ENCODE assay signal across 29 mouse cellular contexts in genomic region chr14:118193663-118194062, GRCm38 (mm10). TPM values are rescaled to one million over a fixed set of nuclear protein-coding genes. Genes with fewer than 3 reads are reported as not detected.
A peak's percentile ranks its signal among the peaks of the same experiment; 100 is the strongest.
DNase-seq lines count a peak whose midpoint lies in the region; ATAC-seq and TF ChIP-seq lines count a peak whose summit lies in the region.
"Had no signal": no experiment of that assay in that cellular context is flagged by ENCODE, and none has a peak within 500 bp of the region (broad histone marks: within the 10 kb centered on the region; RNA-seq: fewer than 3 reads in every experiment).

No protein-coding gene starts in this region.

- ATAC-seq in liver, embryonic 12.5 days = no peak
- ATAC-seq in forebrain, embryonic 15.5 days (replicated peaks) = no peak
- ATAC-seq in midbrain, embryonic 13.5 days = peak; percentile 55; the same call in 1 of the 2 replicates
- no peak for ATAC-seq in hindbrain, postnatal 0 days
- ATAC-seq: CD4-positive, CD25-positive, alpha-beta regulatory T cell, adult 4 months; hindbrain, embryonic 16.5 days; intestine, embryonic 16.5 days had no signal

- TF ChIP-seq CTCF in hindbrain, postnatal 0 days (IDR thresholded peaks at IDR 0.05; ENCODE audit: low read depth) = no peak

- no peaks in the 10 kb centered on the region for H3K36me3 ChIP-seq in liver, embryonic 12.5 days
- H3K36me3 ChIP-seq in forebrain, embryonic 10.5 days (replicated peaks) = no peaks in the 10 kb centered on the region
- H3K36me3 ChIP-seq in forebrain, embryonic 15.5 days = no peaks in the 10 kb centered on the region
- no peaks in the 10 kb centered on the region for H3K36me3 ChIP-seq in midbrain, embryonic 13.5 days
- no peaks in the 10 kb centered on the region for H3K36me3 ChIP-seq in hindbrain, postnatal 0 days (ENCODE audit: insufficient read depth, low read length)
- H3K36me3 ChIP-seq: embryonic facial prominence, embryonic 12.5 days; heart, embryonic 10.5 days; limb, embryonic 13.5 days had no signal

- H3K27me3 ChIP-seq in liver, embryonic 12.5 days (replicated peaks) = peaks cover 9% of the 10 kb centered on the region; the same call in 1 of the 2 replicates
- peaks cover 83% of the 10 kb centered on the region for H3K27me3 ChIP-seq in forebrain, embryonic 10.5 days (ENCODE audit: poor library complexity, severe bottlenecking)
- peaks cover 22% of the 10 kb centered on the region for H3K27me3 ChIP-seq in forebrain, embryonic 15.5 days
- H3K27me3 ChIP-seq in midbrain, embryonic 13.5 days = peaks cover 42% of the 10 kb centered on the region
- no peaks in the 10 kb centered on the region for H3K27me3 ChIP-seq in hindbrain, postnatal 0 days (ENCODE audit: insufficient read depth, low read length)

- WGBS in liver, embryonic 12.5 days (ENCODE audit: insufficient replicate concordance) = 51% methylated on average over 10 of the region's 10 CpGs
- WGBS in forebrain, embryonic 10.5 days = 18% methylated on average over 10 of the region's 10 CpGs
- WGBS in forebrain, embryonic 15.5 days = 16% methylated on average over 10 of the region's 10 CpGs
- 14% methylated on average over 10 of the region's 10 CpGs for WGBS in midbrain, embryonic 13.5 days
- 50% methylated on average over 10 of the region's 10 CpGs for WGBS in hindbrain, postnatal 0 days

- H3K4me2 ChIP-seq in liver, embryonic 12.5 days = 0 out of 2 replicates have a peak overlapping the region, but pooled peaks have one; percentile 13
- H3K4me2 ChIP-seq in forebrain, embryonic 15.5 days (replicated peaks) = peak overlapping the region; percentile 24; the same call in 1 of the 2 replicates
- peak overlapping the region; percentile 37 for H3K4me2 ChIP-seq in midbrain, embryonic 13.5 days (replicated peaks)
- no peak overlapping the region for H3K4me2 ChIP-seq in hindbrain, postnatal 0 days (ENCODE audit: low read depth, low read length)
- H3K4me2 ChIP-seq: embryonic facial prominence, embryonic 12.5 days; limb, embryonic 13.5 days had no signal

- H3K4me1 ChIP-seq in liver, embryonic 12.5 days = peaks cover 16% of the 10 kb centered on the region
- H3K4me1 ChIP-seq in forebrain, embryonic 10.5 days = peaks cover 27% of the 10 kb centered on the region
- H3K4me1 ChIP-seq in forebrain, embryonic 15.5 days = peaks cover 18% of the 10 kb centered on the region
- H3K4me1 ChIP-seq in midbrain, embryonic 13.5 days (replicated peaks) = peaks cover 28% of the 10 kb centered on the region
- H3K4me1 ChIP-seq in hindbrain, postnatal 0 days (ENCODE audit: insufficient read depth, low read length) = no peaks in the 10 kb centered on the region
- H3K4me1 ChIP-seq: embryonic facial prominence, embryonic 12.5 days; heart, embryonic 10.5 days; limb, embryonic 13.5 days had no signal

- H3K9ac ChIP-seq in liver, embryonic 12.5 days = no peak overlapping the region
- no peak overlapping the region for H3K9ac ChIP-seq in forebrain, embryonic 15.5 days (replicated peaks)
- H3K9ac ChIP-seq in midbrain, embryonic 13.5 days (replicated peaks) = no peak overlapping the region
- no peak overlapping the region for H3K9ac ChIP-seq in hindbrain, postnatal 0 days (replicated peaks; ENCODE audit: low read length)
- H3K9ac ChIP-seq: embryonic facial prominence, embryonic 12.5 days; limb, embryonic 13.5 days had no signal

- no peak for DNase-seq in liver
- peak; percentile 46 for DNase-seq in forebrain, embryonic 10.5 days (ENCODE audit: extremely low spot score, low spot score)
- DNase-seq in hindbrain, postnatal 0 days (ENCODE audit: low spot score) = no peak
- no peak for DNase-seq in right cerebral cortex, postnatal 14 days
- no peak for DNase-seq in cerebellum, adult 9-10 months
- DNase-seq: adrenal gland, postnatal 25 days; cerebellum, adult 9-11 months; kidney, postnatal 25 days; layer of hippocampus, postnatal 36 days; lung, adult 2 months; lung, postnatal 14 days; right cerebral cortex, postnatal 25 days; thymus, postnatal 25 days had no signal

- no peak overlapping the region for H3K4me3 ChIP-seq in liver, embryonic 12.5 days
- peak overlapping the region; percentile 33 for H3K4me3 ChIP-seq in forebrain, embryonic 10.5 days
- H3K4me3 ChIP-seq in forebrain, embryonic 15.5 days = no peak overlapping the region
- no peak overlapping the region for H3K4me3 ChIP-seq in midbrain, embryonic 13.5 days (replicated peaks)
- no peak overlapping the region for H3K4me3 ChIP-seq in hindbrain, postnatal 0 days (ENCODE audit: low read length)
- H3K4me3 ChIP-seq: embryonic facial prominence, embryonic 12.5 days; heart, embryonic 10.5 days; limb, embryonic 13.5 days had no signal

- H3K9me3 ChIP-seq in liver, embryonic 12.5 days (replicated peaks) = no peaks in the 10 kb centered on the region
- no peaks in the 10 kb centered on the region for H3K9me3 ChIP-seq in forebrain, embryonic 10.5 days
- no peaks in the 10 kb centered on the region for H3K9me3 ChIP-seq in forebrain, embryonic 15.5 days
- no peaks in the 10 kb centered on the region for H3K9me3 ChIP-seq in midbrain, embryonic 13.5 days
- no peaks in the 10 kb centered on the region for H3K9me3 ChIP-seq in hindbrain, postnatal 0 days (ENCODE audit: low read length)
- H3K9me3 ChIP-seq: embryonic facial prominence, embryonic 12.5 days; heart, embryonic 10.5 days; limb, embryonic 13.5 days had no signal

- H3K27ac ChIP-seq in liver, embryonic 12.5 days = no peak overlapping the region
- H3K27ac ChIP-seq in forebrain, embryonic 10.5 days = peak overlapping the region; percentile 42; the same call in 1 of the 2 replicates
- no peak overlapping the region for H3K27ac ChIP-seq in forebrain, embryonic 15.5 days (replicated peaks)
- peak overlapping the region; percentile 67 for H3K27ac ChIP-seq in midbrain, embryonic 13.5 days
- no peak overlapping the region for H3K27ac ChIP-seq in hindbrain, postnatal 0 days
- H3K27ac ChIP-seq: embryonic facial prominence, embryonic 12.5 days; heart, embryonic 10.5 days; limb, embryonic 13.5 days had no signal

RNA-seq across cellular contexts. Expression of gene Sox21, which starts 43.2 kb away (rescaled TPM):
- polyA plus RNA-seq in liver, embryonic 12.5 days (2016; fragmentation: Nextera tagmentation; extraction: Ambion mirVana) = 0.02 TPM in 1 of 2 replicates, not detected in the other
- polyA plus RNA-seq in forebrain, embryonic 10.5 days (2016; fragmentation: Nextera tagmentation; extraction: Ambion mirVana) = 7.9 and 8.7 TPM in 2 replicates
- 8.0 and 8.8 TPM in 2 replicates for polyA plus RNA-seq in forebrain, embryonic 15.5 days (2015; fragmentation: Nextera tagmentation; extraction: Ambion mirVana)
- 12.2 and 16.7 TPM in 2 replicates for polyA plus RNA-seq in midbrain, embryonic 13.5 days (2015; fragmentation: Nextera tagmentation; extraction: Ambion mirVana)
- 15.9 and 20.1 TPM in 2 replicates for total RNA-seq in hindbrain, postnatal 0 days (2014; rRNA removed)
- polyA plus RNA-seq in hindbrain, postnatal 0 days (2015; fragmentation: Nextera tagmentation; extraction: Ambion mirVana) = 4.1 TPM in 2 replicates
- total RNA-seq: adrenal gland, postnatal 25 days; common myeloid progenitor, adult 5-6 weeks; gastrocnemius, adult 8-10 months; hematopoietic stem cell, adult 5-6 weeks; megakaryocyte progenitor cell, adult 5-6 weeks; monocyte, adult 5-6 weeks; neutrophil, adult 5-6 weeks had no signal
- polyA plus RNA-seq: CD4-positive, CD25-positive, alpha-beta regulatory T cell, adult 4 months; intestine, embryonic 16.5 days; kidney, embryonic 14.5 days had no signal

RNA-seq across cellular contexts. Expression of gene Gpr180, which starts 56.7 kb away (rescaled TPM):
- 18.0 and 19.2 TPM in 2 replicates for polyA plus RNA-seq in liver, embryonic 12.5 days (2016; fragmentation: Nextera tagmentation; extraction: Ambion mirVana)
- 36.8 and 37.7 TPM in 2 replicates for polyA plus RNA-seq in forebrain, embryonic 10.5 days (2016; fragmentation: Nextera tagmentation; extraction: Ambion mirVana)
- 29.0 and 29.1 TPM in 2 replicates for polyA plus RNA-seq in forebrain, embryonic 15.5 days (2015; fragmentation: Nextera tagmentation; extraction: Ambion mirVana)
- 33.4 and 34.6 TPM in 2 replicates for polyA plus RNA-seq in midbrain, embryonic 13.5 days (2015; fragmentation: Nextera tagmentation; extraction: Ambion mirVana)
- 53.7 and 68.2 TPM in 2 replicates for total RNA-seq in hindbrain, postnatal 0 days (2014; rRNA removed)
- 50.1 and 50.4 TPM in 2 replicates for polyA plus RNA-seq in hindbrain, postnatal 0 days (2015; fragmentation: Nextera tagmentation; extraction: Ambion mirVana)

Comparison
In these comparisons a context has a peak if more than half of its experiments do, and no peak if none do; other contexts are left out.
1. H3K27ac ChIP-seq: peak in forebrain, embryonic 10.5 days (single experiment) and midbrain, embryonic 13.5 days (single experiment); none in liver, embryonic 12.5 days (single experiment), forebrain, embryonic 15.5 days (single experiment) and hindbrain, postnatal 0 days (single experiment).